Mouse (Mus musculus) intestine, embryonic 16.5 days (tissue): ENCODE measurements around the gene Psmb2. TPM values are rescaled to one million over a fixed set of nuclear protein-coding genes. Genes with fewer than 3 reads are reported as not detected.

Experiments used
- ATAC-seq: fragments of 200-750 bp; cut with Nextera tagmentation; 2 replicates; pipeline ENCODE4 v1.8.0; 2017; ENCODE audit warnings: moderate TSS enrichment, moderate library complexity
- H3K27ac ChIP-seq: fragments of 300-500 bp; sonication (generic); 2 replicates; pipeline ENCODE4 v1.5.1; 2014; ENCODE audit warnings: mild to moderate bottlenecking, low read length
- H3K27me3 ChIP-seq: fragments of 300-500 bp; sonication (generic); replicated peaks from 2 replicates; pipeline ENCODE4 v1.6.1; 2014; ENCODE audit warnings: low read length, control low read depth, mixed read lengths; ENCODE audit not compliant: control insufficient read depth, insufficient read depth
- H3K36me3 ChIP-seq: fragments of 300-500 bp; sonication (generic); 2 replicates; pipeline ENCODE4 v1.6.1; 2014; ENCODE audit warnings: low read length, control low read depth; ENCODE audit not compliant: control insufficient read depth, insufficient read depth
- H3K4me1 ChIP-seq: fragments of 300-500 bp; sonication (generic); 2 replicates; pipeline ENCODE4 v1.6.1; 2014; ENCODE audit warnings: low read length, control low read depth, mixed read lengths; ENCODE audit not compliant: control insufficient read depth, insufficient read depth
- H3K4me2 ChIP-seq: fragments of 300-500 bp; sonication (generic); 2 replicates; pipeline ENCODE4 v1.6.1; 2014; ENCODE audit warnings: low read depth, low read length, control low read depth
- H3K4me3 ChIP-seq: fragments of 300-500 bp; sonication (generic); 2 replicates; pipeline ENCODE4 v1.5.1; 2014; ENCODE audit warnings: mild to moderate bottlenecking, low read length
- H3K9ac ChIP-seq: fragments of 300-500 bp; sonication (generic); 2 replicates; pipeline ENCODE4 v1.6.1; 2014; ENCODE audit warnings: low read depth, low read length
- H3K9me3 ChIP-seq: fragments of 300-500 bp; sonication (generic); 2 replicates; pipeline ENCODE4 v1.6.1; 2016; ENCODE audit warnings: low read length, control low read depth; ENCODE audit not compliant: control insufficient read depth
- WGBS: fragments of 180-500 bp; shearing (Covaris S2); extraction: QIAGEN DNeasy Blood & Tissue Kit; methylation state at CpG from one replicate; pipeline ENCODE4 v1.1.7; 2014; 5-methylcytosine and 5-hydroxymethylcytosine counted together
- polyA plus RNA-seq: library from polyadenylated mRNA; unstranded; fragments of >200 nt; fragmentation: Nextera tagmentation; extraction: Ambion mirVana; gene quantifications from 2 replicates; pipeline ENCODE4 v1.2.1, GENCODE M21; 2015

Psmb2 gene
- polyA plus RNA-seq, 1 experiment from 2014 or later, result 515 TPM

DNA sequence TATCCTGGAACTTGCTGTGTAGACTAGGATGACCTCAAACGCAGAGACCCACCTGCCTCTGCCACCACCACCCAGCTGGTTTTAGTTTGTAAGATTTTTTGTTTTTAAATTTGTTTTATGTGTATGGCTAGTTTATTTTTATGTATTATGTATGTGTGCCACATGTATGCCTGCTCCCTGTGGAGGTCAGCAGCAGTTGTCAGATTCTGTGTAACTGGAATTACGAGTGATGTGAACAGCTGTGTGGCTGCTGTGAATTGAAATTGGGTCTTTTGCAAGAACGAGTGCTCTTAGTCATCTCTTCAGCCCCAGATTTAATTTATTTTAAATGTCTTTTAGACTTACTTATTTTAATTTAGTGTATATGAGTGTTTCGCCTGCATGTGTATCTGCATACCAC, 19.5 kb downstream of the Psmb2 start:
- Histone ChIP-seq H3K4me2 (no peak overlapping the region), H3K36me3 (peaks cover 12% of the 10 kb centered on the region)
- 92% methylated on average over 4 of the region's 4 CpGs for WGBS

DNA sequence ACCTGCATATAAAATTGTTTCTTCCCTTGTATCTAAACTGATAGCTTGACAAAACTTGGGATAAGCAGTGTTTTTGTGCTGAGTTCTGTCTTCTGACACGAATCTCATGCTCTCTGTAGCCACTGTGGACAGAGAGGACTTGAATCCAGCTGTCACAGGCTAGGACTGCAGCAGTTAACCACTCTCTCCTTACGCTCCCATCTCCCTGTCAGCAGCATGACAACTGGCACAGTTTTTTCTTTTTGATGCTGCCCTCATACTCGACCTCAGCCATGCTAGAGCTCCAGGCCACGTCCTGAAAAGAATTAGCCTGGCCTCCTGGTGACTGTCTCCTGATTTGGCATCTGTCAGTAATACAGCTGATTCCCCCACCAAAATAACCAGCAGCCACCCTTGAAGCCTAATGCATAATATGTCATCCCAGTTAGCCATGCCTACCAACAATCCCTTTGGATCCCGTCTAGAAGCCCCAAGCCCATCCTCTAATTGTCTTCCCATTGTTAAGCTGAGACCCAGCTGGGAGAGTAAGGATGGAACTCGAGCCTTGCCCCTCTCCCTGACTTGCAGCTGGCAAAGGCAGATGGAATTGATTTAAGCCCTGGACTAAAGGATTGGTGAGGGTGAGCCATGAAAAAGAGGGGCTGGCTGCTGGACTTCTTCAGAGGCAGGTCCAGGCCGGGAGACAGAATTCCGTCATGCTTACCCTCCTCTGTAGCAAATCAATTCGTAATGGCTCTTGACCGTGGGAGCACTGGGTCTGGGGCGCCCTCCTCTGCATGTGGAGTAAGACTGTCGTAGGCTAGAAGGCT, 29.4 kb downstream of the Psmb2 start:
- no peak for ATAC-seq
- no peaks in the 10 kb centered on the region for H3K27me3 ChIP-seq
- WGBS, result 76% methylated on average over 12 of the region's 12 CpGs
- H3K4me2 ChIP-seq, result no peak overlapping the region
- H3K27ac ChIP-seq, result no peak overlapping the region
- peaks cover 5% of the 10 kb centered on the region for H3K36me3 ChIP-seq
- no peaks in the 10 kb centered on the region for H3K9me3 ChIP-seq
- no peaks in the 10 kb centered on the region for H3K4me1 ChIP-seq
- H3K4me3 ChIP-seq, result no peak overlapping the region
- H3K9ac ChIP-seq, result no peak overlapping the region

More for the DNA sequence above, 19.5 kb downstream of the Psmb2 start:
- Histone ChIP-seq H3K9me3 (no peaks in the 10 kb centered on the region), H3K27ac (no peak overlapping the region), H3K9ac (no peak overlapping the region), H3K27me3 (no peaks in the 10 kb centered on the region), H3K4me1 (no peaks in the 10 kb centered on the region), H3K4me3 (no peak overlapping the region)
- ATAC-seq, result no peak

DNA sequence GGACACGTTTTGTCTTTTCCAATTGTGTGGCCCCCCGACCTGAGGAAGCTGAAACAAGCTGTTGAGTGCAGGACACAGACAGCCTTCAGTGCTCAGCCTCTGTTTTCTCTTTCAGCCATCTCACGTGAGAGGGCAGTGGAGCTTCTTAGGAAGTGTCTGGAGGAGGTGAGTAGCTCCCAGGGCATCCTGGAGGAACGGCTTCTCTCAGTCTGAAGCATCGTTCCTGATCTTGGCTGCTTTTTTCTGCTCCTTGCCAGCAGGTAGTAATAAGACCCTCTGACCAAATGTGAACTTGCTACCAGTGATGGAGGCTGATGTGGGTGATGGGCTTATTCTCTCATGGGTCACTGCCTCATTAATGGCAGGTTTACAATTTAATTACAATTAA, 30.0 kb downstream of the Psmb2 start:
- WGBS, result 84% methylated on average over 5 of the region's 5 CpGs
- Histone ChIP-seq H3K27me3 (no peaks in the 10 kb centered on the region), H3K4me1 (no peaks in the 10 kb centered on the region), H3K27ac (no peak overlapping the region), H3K4me2 (no peak overlapping the region), H3K9me3 (no peaks in the 10 kb centered on the region), H3K36me3 (peaks cover 5% of the 10 kb centered on the region), H3K9ac (no peak overlapping the region), H3K4me3 (no peak overlapping the region)
- ATAC-seq, result no peak

DNA sequence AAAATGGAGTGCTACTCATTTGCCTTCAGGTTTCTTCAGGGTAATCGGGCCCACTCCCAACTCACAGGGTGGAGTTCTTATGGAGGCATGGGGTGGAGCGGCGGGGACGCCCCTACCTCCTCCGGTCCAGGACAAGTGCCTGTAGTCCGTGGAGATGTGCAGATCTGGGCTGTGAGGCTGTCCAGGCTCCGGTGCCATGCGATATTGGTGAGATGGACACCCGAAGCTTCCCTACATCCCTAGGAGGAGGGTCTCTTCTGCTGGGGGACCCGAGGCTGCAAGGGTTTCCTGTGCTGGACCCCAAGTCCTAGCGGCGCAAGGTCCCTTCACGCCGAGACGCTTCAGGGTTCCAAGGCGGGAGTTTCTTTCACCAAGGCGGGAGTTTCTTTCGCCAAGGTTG, 54.7 kb downstream of the Psmb2 start:
- H3K27ac ChIP-seq, result no peak overlapping the region
- H3K4me3 ChIP-seq, result 0 out of 2 replicates have a peak overlapping the region, but pooled peaks have one; percentile 4
- H3K4me2 ChIP-seq, result 0 out of 2 replicates have a peak overlapping the region, but pooled peaks have one; percentile 8
- H3K9ac ChIP-seq, result no peak overlapping the region
- 3% methylated on average over 18 of the region's 18 CpGs for WGBS
- no peaks in the 10 kb centered on the region for H3K36me3 ChIP-seq
- peaks cover 68% of the 10 kb centered on the region for H3K27me3 ChIP-seq
- H3K4me1 ChIP-seq, result peaks cover 10% of the 10 kb centered on the region
- no peak for ATAC-seq
- H3K9me3 ChIP-seq, result no peaks in the 10 kb centered on the region

DNA sequence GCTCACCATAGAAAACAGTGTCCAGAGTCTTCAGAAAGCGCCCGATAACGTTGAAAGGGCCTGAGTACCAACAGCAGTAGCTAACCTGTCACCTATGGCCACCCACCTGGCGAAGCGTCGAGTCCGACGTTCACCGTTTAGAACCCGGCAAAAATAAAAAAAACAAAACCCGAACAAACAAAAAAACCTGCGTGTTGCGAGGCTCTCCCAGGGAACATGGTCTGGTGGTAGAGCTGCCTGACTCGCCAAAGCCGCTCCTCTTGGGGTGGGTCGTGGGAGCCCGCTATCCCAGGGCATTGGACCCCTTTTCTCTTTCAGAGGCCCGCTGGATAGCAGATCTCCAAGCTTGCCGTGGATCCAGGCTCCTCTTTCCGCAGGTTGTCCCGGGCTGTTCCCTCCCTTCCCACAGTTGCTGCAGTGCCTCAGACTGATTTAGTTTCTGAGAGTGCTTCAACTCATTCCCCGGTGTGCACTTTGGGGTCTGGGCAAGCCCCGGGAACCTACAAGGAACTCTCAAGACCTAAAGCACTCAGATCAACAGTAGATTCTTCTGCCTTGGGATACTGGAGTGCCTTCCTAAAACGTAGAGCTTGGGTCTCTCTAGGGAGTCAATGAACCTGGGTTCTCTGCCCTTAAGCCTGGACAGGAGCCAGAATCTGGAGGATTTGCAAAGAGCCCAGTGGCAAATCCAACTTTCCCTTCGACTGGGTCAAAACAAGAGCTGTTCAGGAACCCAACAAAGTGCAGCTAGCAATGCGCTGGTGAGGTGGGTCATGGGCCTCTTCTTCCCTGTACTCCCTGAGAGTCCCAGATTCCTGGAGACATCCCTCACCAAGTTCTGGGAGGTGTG, 55.3 kb downstream of the Psmb2 start:
- Histone ChIP-seq H3K9me3 (no peaks in the 10 kb centered on the region), H3K27me3 (peaks cover 74% of the 10 kb centered on the region), H3K27ac (no peak overlapping the region), H3K4me2 (0 out of 2 replicates have a peak overlapping the region, but pooled peaks have one; percentile 8), H3K9ac (no peak overlapping the region), H3K4me3 (0 out of 2 replicates have a peak overlapping the region, but pooled peaks have one; percentile 4), H3K36me3 (no peaks in the 10 kb centered on the region), H3K4me1 (peaks cover 10% of the 10 kb centered on the region)
- no peak for ATAC-seq
- 6% methylated on average over 26 of the region's 26 CpGs for WGBS

DNA sequence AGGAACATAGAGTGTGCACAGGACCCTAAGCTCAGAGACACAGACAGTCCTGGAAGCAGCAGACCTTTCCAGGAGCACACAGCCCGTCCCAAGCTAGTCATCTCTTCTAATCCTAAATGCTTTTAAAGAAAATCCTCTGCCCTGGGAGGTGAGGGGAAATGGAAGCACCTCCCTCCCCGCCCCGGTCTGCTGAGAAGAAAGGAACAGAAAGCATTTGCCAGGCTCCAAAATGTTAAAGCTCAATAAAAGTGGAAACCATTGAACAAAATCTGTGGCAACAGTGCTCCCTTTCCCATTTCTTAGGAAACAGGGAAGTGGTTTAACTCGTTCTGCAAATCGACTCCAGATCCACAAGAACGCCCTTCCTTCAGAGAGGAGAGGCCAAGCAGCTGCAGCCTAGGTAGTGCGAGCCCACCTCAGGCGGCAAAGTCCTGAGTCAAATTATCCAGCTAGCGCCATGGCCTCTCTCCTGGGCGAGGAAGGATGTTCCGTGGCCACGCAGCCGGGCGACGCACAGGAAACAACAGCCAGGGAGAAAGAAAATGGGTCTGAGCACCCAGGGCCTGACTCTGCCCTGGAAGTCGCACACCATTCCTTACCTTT, 56.7 kb downstream of the Psmb2 start:
- Histone ChIP-seq H3K4me3 (no peak overlapping the region), H3K27me3 (peaks cover 85% of the 10 kb centered on the region), H3K36me3 (no peaks in the 10 kb centered on the region), H3K4me2 (no peak overlapping the region), H3K9ac (no peak overlapping the region), H3K9me3 (no peaks in the 10 kb centered on the region), H3K27ac (no peak overlapping the region), H3K4me1 (peaks cover 10% of the 10 kb centered on the region)
- 3% methylated on average over 16 of the region's 16 CpGs for WGBS
- ATAC-seq, result no peak

DNA sequence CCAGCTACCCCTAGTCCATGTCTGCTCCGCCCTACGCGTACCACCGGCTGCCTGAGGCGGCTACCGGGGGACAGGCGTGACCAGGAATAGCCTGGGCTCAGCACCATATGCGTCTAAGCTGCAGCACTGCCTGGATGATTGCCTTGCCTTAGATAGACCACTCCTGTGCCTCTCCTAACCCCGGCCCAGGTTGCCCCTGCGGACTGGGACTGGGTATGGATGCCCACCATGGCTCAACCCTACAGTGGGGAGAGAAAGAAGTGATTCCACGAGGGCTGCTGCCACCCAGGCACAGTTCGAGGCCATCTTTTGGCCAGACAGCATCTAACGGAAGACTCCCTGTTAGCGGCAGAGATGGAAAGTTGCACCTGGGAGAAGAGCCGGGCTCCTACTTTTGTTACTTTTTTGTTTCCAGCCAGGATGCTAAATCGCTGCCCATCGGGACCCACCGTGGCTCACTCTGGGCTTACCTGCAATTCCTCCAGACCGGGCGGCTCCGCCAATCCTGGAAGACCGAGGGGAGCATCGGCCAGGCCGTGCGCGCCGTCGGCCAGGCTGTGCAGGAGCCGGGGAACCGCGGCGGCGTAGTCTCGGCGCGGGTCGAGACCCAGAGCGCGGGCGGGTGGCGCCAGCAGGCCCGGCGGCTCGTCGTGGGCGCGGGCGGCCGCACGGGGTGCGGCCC, 57.4 kb downstream of the Psmb2 start:
- no peaks in the 10 kb centered on the region for H3K9me3 ChIP-seq

DNA sequence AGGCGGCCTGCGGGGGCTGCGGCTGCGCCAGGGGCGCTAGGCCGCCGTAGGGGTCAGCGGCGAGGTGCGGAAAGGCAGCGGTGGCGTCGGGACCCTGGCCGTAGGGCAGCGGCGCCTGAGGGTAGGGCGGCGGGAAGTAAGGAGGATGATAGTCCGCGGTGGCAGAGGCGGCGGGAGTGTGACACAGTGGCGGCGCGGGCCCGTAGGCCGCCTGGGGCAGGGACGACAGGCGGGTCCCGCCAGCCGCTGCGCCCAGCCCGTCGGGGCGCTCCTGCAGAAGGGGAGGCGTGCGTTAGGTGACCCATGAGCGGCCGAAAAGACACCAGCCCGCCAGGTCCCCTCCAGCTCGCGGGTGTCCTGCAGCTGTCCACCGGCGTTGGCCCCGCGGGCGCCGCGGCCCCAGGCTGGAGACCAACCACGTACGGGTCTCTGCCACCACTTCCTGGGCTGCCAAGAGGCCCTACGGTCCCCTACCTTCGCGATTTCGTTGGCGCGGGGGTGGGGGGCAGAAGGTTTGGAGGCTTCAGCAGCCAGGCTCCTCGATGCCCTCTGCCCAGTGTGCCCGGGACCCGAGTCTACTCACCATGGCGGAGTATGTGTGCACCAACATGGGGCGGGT, 58.1 kb downstream of the Psmb2 start:
- Histone ChIP-seq H3K27me3 (peaks cover 78% of the 10 kb centered on the region), H3K9me3 (no peaks in the 10 kb centered on the region), H3K36me3 (no peaks in the 10 kb centered on the region), H3K4me3 (peak overlapping the region; percentile 42), H3K4me1 (peaks cover 10% of the 10 kb centered on the region), H3K27ac (no peak overlapping the region), H3K4me2 (peak overlapping the region; percentile 60), H3K9ac (peak overlapping the region; percentile 38; the same call in 1 of the 2 replicates)
- ATAC-seq, result peak; percentile 57
- WGBS, result 2% methylated on average over 61 of the region's 62 CpGs

More for the DNA sequence above, 57.4 kb downstream of the Psmb2 start:
- Histone ChIP-seq H3K9ac (0 out of 2 replicates have a peak overlapping the region, but pooled peaks have one; percentile 32), H3K36me3 (no peaks in the 10 kb centered on the region), H3K4me3 (peak overlapping the region; percentile 42), H3K27ac (no peak overlapping the region), H3K27me3 (peaks cover 83% of the 10 kb centered on the region), H3K4me1 (peaks cover 10% of the 10 kb centered on the region), H3K4me2 (peak overlapping the region; percentile 60)
- 4% methylated on average over 47 of the region's 51 CpGs for WGBS
- no peak for ATAC-seq
